Mouse (Mus musculus) MEL (cell line): ENCODE results near the gene Eif1ax. TPM values are rescaled to one million over a fixed set of nuclear protein-coding genes. Genes with fewer than 3 reads are reported as not detected.

ENCODE experiments used
- DNase-seq: peaks from one replicate; pipeline ENCODE4 v3.0.0; 2011; ENCODE audit warnings: low read depth, low spot score
- H3K27ac ChIP-seq: 2 replicates; pipeline ENCODE4 v1.5.1; 2012; ENCODE audit warnings: low read depth, mild to moderate bottlenecking, control low read depth, low read length, moderate library complexity; ENCODE audit not compliant: control insufficient read depth
- H3K27me3 ChIP-seq, 2 experiments: fragments of 150-350 bp in 1 of 2; sonication (generic) in 1 of 2; 2 replicates each; pipeline ENCODE4 v1.6.1; 2012; ENCODE audit warnings: low read length in 2 of 2, mild to moderate bottlenecking in 2 of 2, improper control_type of control experiment in 1 of 2, moderate library complexity in 1 of 2; ENCODE audit not compliant: insufficient read depth in 2 of 2, control insufficient read depth in 1 of 2
- H3K36me3 ChIP-seq, 2 experiments: 2 replicates each; pipeline ENCODE4 v1.6.1; 2012 to 2014; ENCODE audit warnings: low read length in 2 of 2, improper control_type of control experiment in 1 of 2, inconsistent platforms in 1 of 2, mild to moderate bottlenecking in 1 of 2; ENCODE audit not compliant: insufficient read depth in 2 of 2, control insufficient read depth in 1 of 2
- H3K4me1 ChIP-seq, 2 experiments: fragments of 150-350 bp in 1 of 2; sonication (generic) in 1 of 2; 2 replicates each; pipeline ENCODE4 v1.6.1; 2012; ENCODE audit warnings: low read length in 2 of 2, improper control_type of control experiment in 1 of 2, mild to moderate bottlenecking in 1 of 2; ENCODE audit not compliant: insufficient read depth in 2 of 2, control insufficient read depth in 1 of 2
- H3K4me3 ChIP-seq, 2 experiments: fragments of 150-350 bp in 1 of 2; sonication (generic) in 1 of 2; 2 replicates each; pipeline ENCODE4 v1.5.1; 2012; ENCODE audit warnings: low read depth in 2 of 2, low read length in 2 of 2, mild to moderate bottlenecking in 2 of 2, moderate library complexity in 2 of 2, control low read depth in 1 of 2, improper control_type of control experiment in 1 of 2; ENCODE audit not compliant: control insufficient read depth in 1 of 2, insufficient read depth in 1 of 2
- H3K79me2 ChIP-seq: 2 replicates; pipeline ENCODE4 v1.6.1; 2012; ENCODE audit warnings: mild to moderate bottlenecking, low read length, moderate library complexity; ENCODE audit not compliant: control insufficient read depth, poor library complexity, insufficient read depth
- H3K9ac ChIP-seq: 2 replicates; pipeline ENCODE4 v1.6.1; 2012; ENCODE audit warnings: low read depth, mild to moderate bottlenecking, control low read depth, low read length, moderate library complexity; ENCODE audit not compliant: control insufficient read depth, poor library complexity, severe bottlenecking
- H3K9me3 ChIP-seq: fragments of 150-350 bp; sonication (generic); replicated peaks from 2 replicates; pipeline ENCODE4 v1.6.1; 2012; ENCODE audit warnings: mild to moderate bottlenecking, low read length, improper control_type of control experiment, moderate library complexity; ENCODE audit not compliant: insufficient read depth
- BHLHE40 ChIP-seq: IDR thresholded peaks from 2 replicates; pipeline ENCODE4 v1.6.1; 2012; ENCODE audit warnings: low read depth, mild to moderate bottlenecking, inconsistent platforms, low read length, improper control_type of control experiment, borderline replicate concordance
- CHD1 ChIP-seq: IDR thresholded peaks from 2 replicates; pipeline ENCODE4 v1.6.1; 2012; ENCODE audit warnings: low read depth, mild to moderate bottlenecking, inconsistent platforms, low read length, improper control_type of control experiment
- ELF1 ChIP-seq: IDR thresholded peaks from 2 replicates; pipeline ENCODE4 v1.6.1; 2014; ENCODE audit warnings: low read depth, mild to moderate bottlenecking, inconsistent platforms, low read length, improper control_type of control experiment, moderate library complexity
- ETS1 ChIP-seq: IDR thresholded peaks from 2 replicates; pipeline ENCODE4 v1.6.1; 2012; ENCODE audit warnings: low read depth, mild to moderate bottlenecking, inconsistent platforms, low read length, improper control_type of control experiment, moderate library complexity
- GABPA ChIP-seq: IDR thresholded peaks from 2 replicates; pipeline ENCODE4 v1.6.1; 2012; ENCODE audit warnings: low read depth, mild to moderate bottlenecking, inconsistent platforms, low read length, improper control_type of control experiment, moderate library complexity
- KAT2A ChIP-seq: conservative IDR thresholded peaks from 2 replicates; pipeline ENCODE4 v1.6.1; 2012; ENCODE audit warnings: low read depth, low read length, improper control_type of control experiment, inconsistent platforms
- MAX ChIP-seq: IDR thresholded peaks from 2 replicates; pipeline ENCODE4 v1.6.1; 2011; ENCODE audit warnings: low read length, improper control_type of control experiment
- MEF2A ChIP-seq: IDR thresholded peaks from 2 replicates; pipeline ENCODE4 v1.6.1; 2014; ENCODE audit warnings: low read depth, mild to moderate bottlenecking, inconsistent platforms, low read length, improper control_type of control experiment; ENCODE audit not compliant: poor library complexity, insufficient replicate concordance, severe bottlenecking; ENCODE audit errors: extremely low read depth
- MXI1 ChIP-seq: IDR thresholded peaks from 2 replicates; pipeline ENCODE4 v1.6.1; 2011; ENCODE audit warnings: mild to moderate bottlenecking, low read depth, low read length, improper control_type of control experiment
- NELFE ChIP-seq: IDR thresholded peaks from 2 replicates; pipeline ENCODE4 v1.6.1; 2011; ENCODE audit warnings: low read depth, low read length, improper control_type of control experiment
- POLR2A ChIP-seq, 2 experiments: IDR thresholded peaks; 2 replicates each; pipeline ENCODE4 v1.6.1; 2011 to 2012; ENCODE audit warnings: low read length in 2 of 2, mild to moderate bottlenecking in 2 of 2, control low read depth in 1 of 2, improper control_type of control experiment in 1 of 2, low read depth in 1 of 2, moderate library complexity in 1 of 2; ENCODE audit not compliant: control insufficient read depth in 1 of 2, insufficient read depth in 1 of 2, poor library complexity in 1 of 2
- RAD21 ChIP-seq: IDR thresholded peaks from 2 replicates; pipeline ENCODE4 v1.6.1; 2011; ENCODE audit warnings: mild to moderate bottlenecking, low read depth, low read length, improper control_type of control experiment
- USF1 ChIP-seq: IDR thresholded peaks from 2 replicates; pipeline ENCODE4 v1.6.1; 2014; ENCODE audit warnings: low read depth, mild to moderate bottlenecking, inconsistent platforms, low read length, improper control_type of control experiment, moderate library complexity
- ZMIZ1 ChIP-seq: IDR thresholded peaks from 2 replicates; pipeline ENCODE4 v1.6.1; 2012; ENCODE audit warnings: low read depth, mild to moderate bottlenecking, inconsistent platforms, low read length, improper control_type of control experiment, moderate library complexity
- ZNF384 ChIP-seq: IDR thresholded peaks from 2 replicates; pipeline ENCODE4 v1.6.1; 2012; ENCODE audit warnings: low read depth, mild to moderate bottlenecking, inconsistent platforms, low read length, improper control_type of control experiment
- polyA plus RNA-seq, 2 experiments: library from polyadenylated mRNA; stranded (reverse) in 1 of 2; unstranded in 1 of 2; fragments of >175 nt in 1 of 2; fragments of >200 nt in 1 of 2; gene quantifications; 2 replicates each; pipeline versions ENCODE4 v1.2.1 to v1.2.4; 2012; ENCODE audit warnings: low replicate concordance in 2 of 2, low read depth in 1 of 2; ENCODE audit not compliant: insufficient read length in 2 of 2, insufficient read depth in 1 of 2, missing spikeins in 1 of 2
- total RNA-seq: library from RNA; depleted of rRNA; stranded (reverse); fragments of 300-350 nt; gene quantifications from 2 replicates; pipeline ENCODE4 v1.2.3, GENCODE M21; 2012

Gene Eif1ax
- total and polyA plus RNA-seq, 3 experiments = 372 to 408 TPM; not detected in 1

DNA sequence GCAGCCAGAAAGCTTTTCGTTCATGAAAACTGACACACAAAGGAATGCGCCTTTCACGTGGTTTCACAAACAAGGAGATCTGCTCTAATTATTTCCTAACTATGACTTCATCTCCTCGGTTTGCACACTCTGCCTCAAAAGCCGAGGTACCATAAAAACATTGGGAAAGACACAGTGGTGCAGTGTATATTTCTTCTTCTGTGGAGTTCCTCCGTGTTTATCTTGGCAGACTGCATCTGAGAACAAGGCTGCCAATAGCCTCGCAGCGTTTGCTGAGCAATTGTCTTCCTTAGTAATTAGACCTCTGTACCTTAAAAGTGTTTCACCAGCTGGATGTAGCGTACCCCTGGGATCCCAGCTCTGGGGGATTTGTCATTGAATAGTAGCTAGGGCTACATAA, 15.1 kb downstream of the Eif1ax start:
- Histone ChIP-seq H3K79me2 (no peaks in the 10 kb centered on the region), H3K9ac (no peak overlapping the region), H3K4me3 (no peak overlapping the region), H3K27me3 (no peaks in the 10 kb centered on the region), H3K36me3 (peaks cover 0 to 28% of the 10 kb centered on the region in 2 experiments; a peak in 2 of 4 replicates), H3K9me3 (no peaks in the 10 kb centered on the region), H3K27ac (no peak overlapping the region), H3K4me1 (peaks cover 2 to 5% of the 10 kb centered on the region in 2 experiments; a peak in 2 of 4 replicates)
- no peak for DNase-seq
- TF ChIP-seq RAD21 = no peak
- no peak for TF ChIP-seq ZNF384
- TF ChIP-seq ELF1 = no peak
- TF ChIP-seq KAT2A = no peak
- no peak for TF ChIP-seq ZMIZ1
- TF ChIP-seq ETS1 = no peak
- no peak for TF ChIP-seq MXI1
- TF ChIP-seq BHLHE40 = no peak
- no peak for TF ChIP-seq MAX
- TF ChIP-seq NELFE = no peak
- TF ChIP-seq POLR2A (IDR thresholded peaks at IDR 0.05; ENCODE audit: control insufficient read depth in 1 of 2, insufficient read depth in 1 of 2, low read depth in 1 of 2, low read length in 2 of 2, poor library complexity in 1 of 2) = no peak
- no peak for TF ChIP-seq MEF2A

DNA sequence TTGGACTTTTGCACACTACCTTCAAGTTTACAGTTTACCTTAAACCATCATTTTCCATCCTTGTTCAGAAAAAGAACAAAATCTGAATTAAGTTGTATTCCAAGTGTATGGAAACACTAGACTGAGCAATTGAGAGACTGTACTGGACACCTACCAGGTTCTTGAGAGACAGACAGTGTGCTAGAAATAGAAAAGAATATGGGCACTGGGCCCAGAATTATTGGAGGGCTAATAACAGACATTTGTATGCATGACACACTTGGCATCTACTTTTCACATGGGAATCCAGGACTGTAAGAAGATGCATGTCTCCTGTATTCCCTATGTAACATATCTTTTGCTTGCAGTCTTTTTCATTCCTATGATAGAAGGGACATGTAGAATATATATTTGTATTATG, 17.0 kb downstream of the Eif1ax start:
- DNase-seq = no peak
- no peak overlapping the region for H3K9ac ChIP-seq
- no peaks in the 10 kb centered on the region for H3K27me3 ChIP-seq
- peaks cover 2 to 16% of the 10 kb centered on the region in 2 experiments for H3K36me3 ChIP-seq
- no peaks in the 10 kb centered on the region for H3K79me2 ChIP-seq
- TF ChIP-seq MXI1 (no peak), CHD1 (no peak), GABPA (no peak), USF1 (no peak), MAX (no peak)
- no peaks in the 10 kb centered on the region for H3K9me3 ChIP-seq
- no peak overlapping the region for H3K4me3 ChIP-seq
- peaks cover 5% of the 10 kb centered on the region in 2 experiments; a peak in 3 of 4 replicates for H3K4me1 ChIP-seq
- H3K27ac ChIP-seq = no peak overlapping the region
